8 mouse cellular contexts compared by ENCODE assay signal in the genomic region with DNA sequence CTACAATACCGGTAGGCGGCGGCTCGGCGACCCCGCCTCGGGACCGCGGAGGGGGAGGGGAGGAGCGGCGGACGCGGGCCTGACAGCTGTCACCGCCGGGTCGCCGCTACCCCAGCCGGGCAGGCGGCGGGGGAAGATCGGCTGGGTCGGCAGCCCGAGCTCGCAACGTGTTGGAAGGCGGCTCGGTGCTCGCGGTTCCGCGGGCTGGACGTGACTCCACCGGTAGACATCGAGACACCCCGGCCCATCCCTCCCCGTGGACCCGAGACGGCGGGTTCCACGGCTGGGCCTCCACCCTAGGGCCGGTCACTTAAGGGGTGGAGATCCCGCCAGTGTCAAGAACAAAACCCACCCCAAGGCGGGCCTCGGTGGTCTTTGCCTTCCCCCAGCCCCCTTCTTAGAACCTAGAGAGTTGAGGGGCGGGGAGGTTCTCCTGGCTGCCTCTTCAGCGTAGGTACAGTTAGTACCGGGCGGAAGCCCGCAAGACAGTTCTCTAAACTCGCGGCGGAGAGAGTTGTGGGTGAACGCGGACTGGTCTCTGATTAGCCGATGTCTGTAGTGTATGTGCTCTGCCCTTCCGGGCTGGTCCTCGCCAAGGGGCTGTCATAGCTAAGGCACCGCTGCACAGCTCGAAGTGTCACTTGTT. TPM values are rescaled to one million over a fixed set of nuclear protein-coding genes. Genes with fewer than 3 reads are reported as not detected.
A peak's percentile ranks its signal among the peaks of the same experiment; 100 is the strongest.
DNase-seq lines count a peak whose midpoint lies in the region; ATAC-seq and TF ChIP-seq lines count a peak whose summit lies in the region.

No protein-coding gene starts in this region.

- H3K79me2 ChIP-seq in myocyte (ENCODE audit: control insufficient read depth, insufficient read depth) = peaks cover 20% of the 10 kb centered on the region

- no peaks in the 10 kb centered on the region for H3K27me3 ChIP-seq in embryonic facial prominence, embryonic 14.5 days (replicated peaks; ENCODE audit: control insufficient read depth, insufficient read depth, low read length)
- no peaks in the 10 kb centered on the region for H3K27me3 ChIP-seq in hindbrain, embryonic 16.5 days (replicated peaks; ENCODE audit: control insufficient read depth, insufficient read depth, low read length)
- no peaks in the 10 kb centered on the region for H3K27me3 ChIP-seq in liver, embryonic 14.5 days (ENCODE audit: control insufficient read depth, insufficient read depth, low read length)
- no peaks in the 10 kb centered on the region for H3K27me3 ChIP-seq in myocyte (ENCODE audit: control insufficient read depth, insufficient read depth, insufficient read length)

- H3K4me1 ChIP-seq in embryonic facial prominence, embryonic 14.5 days (ENCODE audit: control insufficient read depth, insufficient read depth, low read length) = peaks cover 13% of the 10 kb centered on the region
- peaks cover 14% of the 10 kb centered on the region for H3K4me1 ChIP-seq in hindbrain, embryonic 16.5 days (ENCODE audit: control insufficient read depth, insufficient read depth, low read depth, low read length)
- peaks cover 12 to 20% of the 10 kb centered on the region in 2 experiments for H3K4me1 ChIP-seq in liver, embryonic 14.5 days (replicated peaks; ENCODE audit: control insufficient read depth in 2 of 2, insufficient read depth in 2 of 2, low read length in 1 of 2)

- peaks cover 25% of the 10 kb centered on the region for H3K36me3 ChIP-seq in embryonic facial prominence, embryonic 14.5 days (ENCODE audit: control insufficient read depth, insufficient read depth, low read length)
- 0 out of 2 replicates have a peak, but pooled peaks cover 4% of the 10 kb centered on the region for H3K36me3 ChIP-seq in hindbrain, embryonic 16.5 days (ENCODE audit: control insufficient read depth, insufficient read depth, low read length)
- no peaks in the 10 kb centered on the region for H3K36me3 ChIP-seq in liver, embryonic 14.5 days (replicated peaks; ENCODE audit: control insufficient read depth, insufficient read depth, low read depth)
- H3K36me3 ChIP-seq in myocyte (ENCODE audit: control insufficient read depth, insufficient read depth) = peaks cover 9% of the 10 kb centered on the region

- DNase-seq in cerebellum, postnatal 36 days = no peak
- DNase-seq in ES-CJ7 (ENCODE audit: low read depth, low spot score) = peak; percentile 11
- DNase-seq in embryonic facial prominence, embryonic 14.5 days (ENCODE audit: low spot score) = peak; percentile 47
- DNase-seq in liver, embryonic 14.5 days (ENCODE audit: low read depth in 3 of 3, low spot score in 3 of 3) = no peak
- no peak for DNase-seq in gastrocnemius, postnatal 25 days

- no peak for TF ChIP-seq POLR2A in myocyte (IDR thresholded peaks at IDR 0.05; ENCODE audit: insufficient read length, low read depth)

- H3K9me3 ChIP-seq in embryonic facial prominence, embryonic 14.5 days (ENCODE audit: control insufficient read depth, low read length) = no peaks in the 10 kb centered on the region
- no peaks in the 10 kb centered on the region for H3K9me3 ChIP-seq in hindbrain, embryonic 16.5 days (ENCODE audit: control insufficient read depth, low read length)
- H3K9me3 ChIP-seq in liver, embryonic 14.5 days (ENCODE audit: control insufficient read depth, low read length) = no peaks in the 10 kb centered on the region

- peak overlapping the region; percentile 84 for H3K4me2 ChIP-seq in embryonic facial prominence, embryonic 14.5 days (ENCODE audit: low read depth, low read length)
- peak overlapping the region; percentile 63 for H3K4me2 ChIP-seq in hindbrain, embryonic 16.5 days (ENCODE audit: low read length)
- peak overlapping the region; percentile 76 for H3K4me2 ChIP-seq in liver, embryonic 14.5 days (ENCODE audit: low read depth)
- peak overlapping the region; percentile 85 for H3K4me2 ChIP-seq in myocyte (ENCODE audit: low read depth)

- ATAC-seq in cerebellum, adult (ENCODE audit: insufficient number of reproducible peaks, low FRiP score, low TSS enrichment) = peak; percentile 15; the same call in 1 of the 2 replicates
- ATAC-seq in embryonic facial prominence, embryonic 14.5 days (ENCODE audit: low read depth) = peak; percentile 73
- peak; percentile 80 for ATAC-seq in hindbrain, embryonic 16.5 days
- peak; percentile 71 for ATAC-seq in liver, embryonic 14.5 days (ENCODE audit: insufficient read depth)

- no peak for TF ChIP-seq EP300 in liver, embryonic 14.5 days (IDR thresholded peaks at IDR 0.05; ENCODE audit: low read depth)

- under 1% methylated on average over 18 of the region's 59 CpGs for WGBS in embryonic facial prominence, embryonic 14.5 days
- under 1% methylated on average over 55 of the region's 59 CpGs for WGBS in hindbrain, embryonic 16.5 days
- WGBS in liver, embryonic 14.5 days (ENCODE audit: insufficient replicate concordance) = under 1% methylated on average over 59 of the region's 59 CpGs

- peak overlapping the region; percentile 84 for H3K9ac ChIP-seq in embryonic facial prominence, embryonic 14.5 days (ENCODE audit: low read depth, low read length)
- H3K9ac ChIP-seq in hindbrain, embryonic 16.5 days (ENCODE audit: low read depth, low read length) = peak overlapping the region; percentile 83
- H3K9ac ChIP-seq in liver, embryonic 14.5 days (replicated peaks) = peak overlapping the region; percentile 75

- peak overlapping the region; percentile 84 for H3ac ChIP-seq in myocyte (ENCODE audit: control insufficient read depth, insufficient read length)

- no peak; the same call in 1 of the 2 replicates for TF ChIP-seq CTCF in liver, embryonic 14.5 days (IDR thresholded peaks at IDR 0.05; ENCODE audit: low read depth)

- H3K27ac ChIP-seq in embryonic facial prominence, embryonic 14.5 days (replicated peaks; ENCODE audit: low read depth, low read length) = peak overlapping the region; percentile 71
- H3K27ac ChIP-seq in hindbrain, embryonic 16.5 days (ENCODE audit: low read depth, low read length) = peak overlapping the region; percentile 84
- H3K27ac ChIP-seq in liver, embryonic 14.5 days = no peak overlapping the region; the same call in 1 of the 2 replicates

- peak overlapping the region; percentile 95 for H3K4me3 ChIP-seq in embryonic facial prominence, embryonic 14.5 days (ENCODE audit: low read depth, low read length)
- H3K4me3 ChIP-seq in hindbrain, embryonic 16.5 days (ENCODE audit: low read length) = peak overlapping the region; percentile 86
- H3K4me3 ChIP-seq in liver, embryonic 14.5 days (ENCODE audit: insufficient read depth in 1 of 2, low read depth in 2 of 2, low read length in 2 of 2) = peak overlapping the region; percentile 86 to 93
- H3K4me3 ChIP-seq in myocyte = peak overlapping the region; percentile 72

TF ChIP-seq in myocyte, 11 proteins besides CTCF, POLR2A, EP300 and RAD21:
- TF ChIP-seq TCF12 (IDR thresholded peaks at IDR 0.05; ENCODE audit: insufficient read depth, poor library complexity, severe bottlenecking) = no peak
- TF ChIP-seq USF1 (IDR thresholded peaks at IDR 0.05; ENCODE audit: low read depth) = no peak
- TF ChIP-seq REST (IDR thresholded peaks at IDR 0.05; ENCODE audit: insufficient read depth, insufficient read length) = no peak
- TF ChIP-seq MYOD1 (IDR thresholded peaks at IDR 0.05; ENCODE audit: control insufficient read depth in 1 of 3, insufficient read length in 2 of 3, low read depth in 2 of 3) = peak in 2 of 3 experiments; percentile 70 to 90
- TF ChIP-seq SRF (IDR thresholded peaks at IDR 0.05; ENCODE audit: control insufficient read depth, insufficient read length, low read depth) = no peak
- TF ChIP-seq POLR2AphosphoS2 (IDR thresholded peaks at IDR 0.05; ENCODE audit: insufficient read length, low read depth) = no peak
- TF ChIP-seq E2F4 (IDR thresholded peaks at IDR 0.05; ENCODE audit: insufficient read depth) = no peak
- TF ChIP-seq MYOG (IDR thresholded peaks at IDR 0.05; ENCODE audit: control insufficient read depth in 1 of 3, insufficient read depth in 1 of 3, insufficient read length in 2 of 3, low read depth in 2 of 3) = peak in 2 of 3 experiments; percentile 88 to 91
- TF ChIP-seq TCF3 (IDR thresholded peaks at IDR 0.05; ENCODE audit: insufficient read length, low read depth) = no peak
- no peak for TF ChIP-seq MAX (IDR thresholded peaks at IDR 0.05; ENCODE audit: low read depth)
- no peak for TF ChIP-seq CEBPB (IDR thresholded peaks at IDR 0.05; ENCODE audit: insufficient read depth, poor library complexity, severe bottlenecking)
TF ChIP-seq in myocyte: peak in this region for 2.

RNA-seq across cellular contexts. Expression of gene Hcfc2, which starts 3.5 kb away (rescaled TPM):
- polyA plus RNA-seq in embryonic facial prominence, embryonic 14.5 days (2014; fragmentation: Nextera tagmentation; extraction: Ambion mirVana) = 45.0 and 49.4 TPM in 2 replicates
- 37.7 and 44.6 TPM in 2 replicates for polyA plus RNA-seq in hindbrain, embryonic 16.5 days (2015; fragmentation: Nextera tagmentation; extraction: Ambion mirVana)
- polyA plus RNA-seq in liver, embryonic 14.5 days (2012; rRNA removed) = 5.0 and 6.5 TPM in 2 replicates
- polyA plus RNA-seq in liver, embryonic 14.5 days (2014; fragmentation: Nextera tagmentation; extraction: Ambion mirVana) = 9.0 and 10.7 TPM in 2 replicates
- 13.0 TPM for polyA plus RNA-seq in myocyte (2012; fragmentation: generic; extraction: Trizol)
- total RNA-seq in gastrocnemius, postnatal 25 days (2021) = 10 to 100 TPM; 20.9 to 24.5 TPM

RNA-seq across cellular contexts. Expression of gene Glt8d2, which starts 9.0 kb away (rescaled TPM):
- 25.6 and 26.7 TPM in 2 replicates for polyA plus RNA-seq in embryonic facial prominence, embryonic 14.5 days (2014; fragmentation: Nextera tagmentation; extraction: Ambion mirVana)
- polyA plus RNA-seq in hindbrain, embryonic 16.5 days (2015; fragmentation: Nextera tagmentation; extraction: Ambion mirVana) = 1.5 and 2.4 TPM in 2 replicates
- 0.12 and 0.23 TPM in 2 replicates for polyA plus RNA-seq in liver, embryonic 14.5 days (2012; rRNA removed)
- polyA plus RNA-seq in liver, embryonic 14.5 days (2014; fragmentation: Nextera tagmentation; extraction: Ambion mirVana) = 0.27 and 0.35 TPM in 2 replicates
- 2.8 TPM for polyA plus RNA-seq in myocyte (2012; fragmentation: generic; extraction: Trizol)
- 1 to 10 TPM; 2.2 to 3.2 TPM for total RNA-seq in gastrocnemius, postnatal 25 days (2021)

Comparison
In these comparisons a context has a peak if more than half of its experiments do, and no peak if none do; other contexts are left out.
1. ATAC-seq: peak in every context shown above with its lines; median percentile 80 in hindbrain, embryonic 16.5 days; 73 in embryonic facial prominence, embryonic 14.5 days; 71 in liver, embryonic 14.5 days; 15 in cerebellum, adult.
2. DNase-seq: peak in ES-CJ7 (single experiment) and embryonic facial prominence, embryonic 14.5 days (single experiment); none in cerebellum, postnatal 36 days (0 of 2), liver, embryonic 14.5 days (0 of 3) and gastrocnemius, postnatal 25 days (single experiment).
3. Peak in every context shown above with its lines, with median percentiles within 50 percentile points of each other: H3K4me2 ChIP-seq, H3K4me3 ChIP-seq and H3K9ac ChIP-seq.